Mouse (Mus musculus) layer of hippocampus, adult 11-12 months (tissue): ENCODE measurements at regions not wholly inside any gene's neighbourhood (a gene's known extent, or its start where the extent isn't known, plus 50 kb on each side); places are given as distances from the start of the nearest gene placed in this dataset.

Source experiments
- DNase-seq: peaks from one replicate; pipeline ENCODE4 v3.0.0; 2022; ENCODE audit warnings: low spot score

GRCm38 (mm10) chr11:54195954-54196353 is 53.5 kb downstream of the Csf2 start:
- DNase-seq, result peak; percentile 37

- no peak for DNase-seq
These were observed 54.7 kb downstream of the Csf2 start for GRCm38 (mm10) chr11:54194733-54195132.

GRCm38 (mm10) chr11:54192275-54192674 is 57.2 kb downstream of the Csf2 start:
- no peak for DNase-seq

- DNase-seq, result no peak
These were observed 61.6 kb downstream of the Csf2 start for GRCm38 (mm10) chr11:54187826-54188225.

- no peak for DNase-seq
These were observed 62.1 kb downstream of the Csf2 start for GRCm38 (mm10) chr11:54187377-54187776.

- no peak for DNase-seq
These were observed 63.6 kb downstream of the Csf2 start for GRCm38 (mm10) chr11:54185710-54186325.

GRCm38 (mm10) chr11:54181696-54182323 is 67.7 kb downstream of the Csf2 start:
- DNase-seq, result no peak
